Mouse (Mus musculus) limb, embryonic 10.5 days (tissue): ENCODE measurements at regions not wholly inside any gene's neighbourhood (a gene's known extent, or its start where the extent isn't known, plus 50 kb on each side); places are given as distances from the start of the nearest gene placed in this dataset.

ENCODE experiments used
- DNase-seq: peaks from one replicate; pipeline ENCODE4 v3.0.0-alpha.2; 2017; ENCODE audit warnings: low spot score
- H3K27ac ChIP-seq: fragments of 300-500 bp; sonication (generic); 2 replicates; pipeline ENCODE4 v1.5.1; 2016; ENCODE audit warnings: mild to moderate bottlenecking
- H3K27me3 ChIP-seq: fragments of 300-500 bp; sonication (generic); 2 replicates; pipeline ENCODE4 v1.6.1; 2016; ENCODE audit warnings: low read depth, mild to moderate bottlenecking; ENCODE audit not compliant: poor library complexity, severe bottlenecking
- H3K36me3 ChIP-seq: fragments of 300-500 bp; sonication (generic); 2 replicates; pipeline ENCODE4 v1.6.1; 2016; ENCODE audit warnings: mild to moderate bottlenecking, moderate library complexity
- H3K4me1 ChIP-seq: fragments of 300-500 bp; sonication (generic); 2 replicates; pipeline ENCODE4 v1.6.1; 2016
- H3K4me3 ChIP-seq: fragments of 300-500 bp; sonication (generic); 2 replicates; pipeline ENCODE4 v1.5.1; 2016; ENCODE audit warnings: mild to moderate bottlenecking, moderate library complexity
- H3K9me3 ChIP-seq: fragments of 300-500 bp; sonication (generic); replicated peaks from 2 replicates; pipeline ENCODE4 v1.6.1; 2016; ENCODE audit warnings: mild to moderate bottlenecking
- WGBS: fragments of 180-500 bp; shearing (Covaris S2); methylation state at CpG from one replicate; pipeline ENCODE4 v1.1.7; 2016; 5-methylcytosine and 5-hydroxymethylcytosine counted together

DNA sequence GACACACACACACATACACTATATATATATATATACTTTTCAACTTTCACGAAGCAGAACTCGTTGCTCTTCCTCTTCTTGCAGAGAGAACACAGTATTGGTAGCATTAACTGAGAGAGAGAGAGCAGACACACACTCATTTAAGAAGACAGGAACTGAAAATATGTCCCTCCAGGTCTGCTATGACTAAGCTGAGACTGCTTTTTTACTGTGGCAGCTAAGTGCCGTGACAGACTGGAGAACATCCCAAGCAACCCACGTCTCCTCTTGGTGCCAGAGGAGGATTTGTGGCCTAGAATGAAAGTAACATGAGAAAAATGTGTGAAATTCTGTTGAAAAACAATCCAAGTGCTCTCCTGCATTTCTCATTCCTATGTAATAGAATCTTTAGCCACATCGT, 159.9 kb upstream of the Tmco5 start:
- H3K27me3 ChIP-seq: no peaks in the 10 kb centered on the region
- 89% methylated on average over 5 of the region's 5 CpGs for WGBS
- H3K9me3 ChIP-seq: no peaks in the 10 kb centered on the region
- no peaks in the 10 kb centered on the region for H3K4me1 ChIP-seq
- DNase-seq: no peak
- H3K36me3 ChIP-seq: no peaks in the 10 kb centered on the region
- no peak overlapping the region for H3K27ac ChIP-seq
- no peak overlapping the region for H3K4me3 ChIP-seq

DNA sequence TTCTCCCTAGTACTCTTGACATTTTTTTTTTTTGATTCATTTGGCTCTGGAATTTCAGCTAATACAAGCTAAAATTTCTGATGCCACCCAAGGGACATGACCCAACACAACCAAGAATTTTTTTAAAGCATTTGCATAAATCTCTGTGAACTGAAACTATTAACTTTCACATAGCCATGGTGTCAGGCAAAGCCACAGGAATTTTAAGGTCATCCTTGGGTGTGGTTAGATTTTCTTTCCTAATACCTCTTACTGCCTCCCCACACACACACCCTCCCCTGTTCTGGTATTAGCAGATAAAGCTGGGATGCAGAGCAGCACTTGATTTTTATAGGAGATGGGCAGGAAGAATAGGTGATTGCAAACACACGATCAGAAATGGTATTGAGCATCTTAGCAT, 150.9 kb upstream of the Tmco5 start:
- Histone ChIP-seq H3K27ac (no peak overlapping the region), H3K4me3 (no peak overlapping the region), H3K9me3 (no peaks in the 10 kb centered on the region), H3K36me3 (no peaks in the 10 kb centered on the region), H3K27me3 (no peaks in the 10 kb centered on the region), H3K4me1 (no peaks in the 10 kb centered on the region)
- WGBS: 71% methylated on average over 1 of the region's 1 CpGs
- DNase-seq: no peak

DNA sequence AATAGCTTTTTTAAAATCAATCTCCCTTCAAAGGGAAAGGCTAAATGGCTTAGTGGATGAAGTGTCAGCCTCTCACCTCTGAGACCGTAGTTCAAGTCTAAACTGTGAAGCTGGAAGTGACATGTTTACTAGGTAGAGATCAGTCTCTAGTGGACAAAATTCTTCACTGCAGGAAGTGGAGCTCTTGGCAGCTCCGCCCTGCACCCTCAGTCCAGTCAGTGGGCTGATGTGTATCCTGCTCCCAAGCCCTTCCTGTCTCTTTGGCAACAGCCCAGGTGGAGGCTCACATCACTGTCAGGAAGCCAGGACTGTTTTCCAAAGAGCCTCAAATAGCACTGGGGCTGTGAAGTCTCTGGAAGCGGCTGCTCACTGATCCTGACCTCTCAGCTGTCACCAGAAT, 142.8 kb upstream of the Tmco5 start:
- Histone ChIP-seq H3K9me3 (no peaks in the 10 kb centered on the region), H3K4me3 (no peak overlapping the region), H3K4me1 (0 out of 2 replicates have a peak, but pooled peaks cover 4% of the 10 kb centered on the region), H3K27ac (no peak overlapping the region), H3K36me3 (no peaks in the 10 kb centered on the region), H3K27me3 (no peaks in the 10 kb centered on the region)
- peak; percentile 30 for DNase-seq
- 37% methylated on average over 3 of the region's 3 CpGs for WGBS

DNA sequence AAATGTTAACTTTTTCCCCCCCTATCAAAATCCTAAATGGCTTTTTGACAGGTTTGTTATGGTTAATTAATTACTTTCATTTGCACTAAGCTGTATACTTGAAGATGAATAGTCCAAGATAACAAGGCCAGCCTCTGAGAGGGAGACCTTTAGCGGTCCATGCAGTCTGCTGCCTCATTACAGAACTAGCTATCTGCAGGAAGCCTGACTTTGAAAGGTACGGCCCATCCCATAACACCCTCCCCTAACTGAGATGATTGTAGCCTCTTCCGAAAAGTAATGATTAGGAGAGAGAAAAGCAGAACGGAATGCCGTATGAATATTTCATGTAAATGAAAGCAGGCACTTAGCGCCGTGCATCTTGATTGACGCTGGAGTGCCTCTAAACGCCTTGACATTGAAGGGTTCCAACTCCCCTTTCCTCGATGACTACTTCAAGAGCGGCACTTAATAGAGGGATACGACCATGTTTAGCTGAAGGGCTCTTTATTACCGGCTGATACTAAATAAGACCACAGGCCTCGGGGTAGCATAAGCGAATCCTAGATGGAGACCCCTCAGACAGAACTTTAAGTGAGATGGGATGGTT, 109.9 kb upstream of the Tmco5 start:
- H3K4me1 ChIP-seq: peaks cover 4% of the 10 kb centered on the region; the same call in 1 of the 2 replicates
- H3K36me3 ChIP-seq: no peaks in the 10 kb centered on the region
- DNase-seq: no peak
- no peak overlapping the region for H3K4me3 ChIP-seq
- no peaks in the 10 kb centered on the region for H3K27me3 ChIP-seq
- no peaks in the 10 kb centered on the region for H3K9me3 ChIP-seq
- 75% methylated on average over 15 of the region's 15 CpGs for WGBS
- H3K27ac ChIP-seq: no peak overlapping the region

DNA sequence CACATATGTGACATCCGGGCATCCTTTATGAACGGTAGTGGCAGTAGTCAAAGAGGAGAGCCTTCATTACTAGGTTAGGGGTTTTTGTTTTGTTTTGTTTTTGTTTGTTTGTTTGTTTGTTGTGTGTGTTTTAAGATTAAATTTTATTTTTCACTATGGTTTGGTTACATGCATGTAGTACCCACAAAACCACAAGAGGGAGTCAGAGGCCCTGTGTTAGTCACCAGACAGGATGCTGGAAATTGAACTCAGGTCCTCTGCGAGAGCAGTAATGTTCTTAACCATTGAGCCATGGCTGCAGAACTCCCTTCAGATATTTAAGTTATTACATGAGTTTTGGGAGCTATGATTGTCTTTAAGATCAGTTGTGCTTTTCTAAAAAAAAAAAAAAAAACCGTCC, 109.3 kb upstream of the Tmco5 start:
- no peak overlapping the region for H3K4me3 ChIP-seq
- DNase-seq: no peak
- no peaks in the 10 kb centered on the region for H3K27me3 ChIP-seq
- H3K4me1 ChIP-seq: peaks cover 4% of the 10 kb centered on the region; the same call in 1 of the 2 replicates
- no peaks in the 10 kb centered on the region for H3K9me3 ChIP-seq
- 80% methylated on average over 4 of the region's 4 CpGs for WGBS
- H3K27ac ChIP-seq: no peak overlapping the region
- H3K36me3 ChIP-seq: no peaks in the 10 kb centered on the region

DNA sequence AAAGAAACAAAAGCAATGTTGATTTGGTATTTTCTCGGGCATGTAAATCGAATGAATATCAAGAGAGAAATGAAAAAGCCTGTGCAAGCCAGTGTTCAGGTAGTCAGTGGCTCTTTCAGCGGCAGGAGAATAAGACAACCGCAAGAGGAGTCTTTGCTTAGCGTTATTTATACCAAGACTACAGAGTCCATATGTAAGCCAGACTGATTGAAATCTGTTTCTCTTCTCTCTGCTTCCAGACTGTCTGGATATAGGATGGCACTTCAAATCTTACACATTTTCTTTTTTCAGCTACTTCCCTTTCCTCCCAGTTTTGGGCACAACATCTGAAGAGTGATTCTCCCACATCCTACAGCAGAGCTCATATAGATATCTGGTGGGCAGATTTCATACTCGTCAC, 105.9 kb upstream of the Tmco5 start:
- Histone ChIP-seq H3K27ac (no peak overlapping the region), H3K36me3 (no peaks in the 10 kb centered on the region), H3K4me3 (no peak overlapping the region), H3K9me3 (no peaks in the 10 kb centered on the region), H3K4me1 (peaks cover 4% of the 10 kb centered on the region; the same call in 1 of the 2 replicates), H3K27me3 (no peaks in the 10 kb centered on the region)
- 94% methylated on average over 6 of the region's 6 CpGs for WGBS
- DNase-seq: no peak

DNA sequence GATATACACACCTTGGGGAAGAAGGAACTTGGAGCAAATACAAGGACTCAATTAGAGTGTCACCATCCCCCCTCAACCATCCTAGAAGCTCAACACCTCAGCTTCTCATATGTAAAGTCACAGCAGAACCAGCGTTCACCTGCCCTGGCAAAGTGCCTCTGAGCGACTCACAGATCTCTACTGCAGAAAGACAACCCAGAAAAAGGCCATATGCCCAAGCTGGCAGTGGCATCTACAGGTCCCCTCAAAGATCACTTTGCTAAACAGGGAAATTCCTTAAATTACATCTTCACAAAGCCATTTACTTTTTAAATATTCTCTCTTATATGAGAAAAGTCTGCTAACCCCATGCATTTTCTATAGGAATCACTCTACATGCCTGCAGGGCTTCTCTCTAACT, 78.3 kb upstream of the Tmco5 start:
- Histone ChIP-seq H3K36me3 (no peaks in the 10 kb centered on the region), H3K27ac (no peak overlapping the region), H3K4me3 (no peak overlapping the region), H3K27me3 (no peaks in the 10 kb centered on the region), H3K4me1 (no peaks in the 10 kb centered on the region), H3K9me3 (no peaks in the 10 kb centered on the region)
- no peak for DNase-seq
- 91% methylated on average over 2 of the region's 2 CpGs for WGBS

DNA sequence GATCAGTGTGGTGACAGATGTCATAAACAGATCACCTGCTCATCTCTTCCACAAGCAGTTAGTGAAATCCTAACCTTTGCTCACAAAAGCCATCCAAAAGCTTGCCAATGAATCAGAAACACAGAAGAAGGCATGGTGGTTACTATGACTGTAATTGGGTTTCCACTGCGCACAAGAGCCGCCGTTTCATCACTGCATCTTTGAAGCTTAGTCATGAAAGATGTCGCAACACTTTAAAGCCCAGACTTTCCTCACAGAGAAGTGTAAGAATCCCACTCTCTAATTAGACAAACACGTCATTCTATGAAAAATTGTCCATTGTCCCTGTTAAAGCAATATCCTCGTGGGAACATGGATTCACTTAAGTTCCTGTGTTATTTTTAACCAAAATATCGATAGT, 76.9 kb upstream of the Tmco5 start:
- no peaks in the 10 kb centered on the region for H3K27me3 ChIP-seq
- H3K9me3 ChIP-seq: no peaks in the 10 kb centered on the region
- no peak overlapping the region for H3K4me3 ChIP-seq
- H3K27ac ChIP-seq: no peak overlapping the region
- no peaks in the 10 kb centered on the region for H3K4me1 ChIP-seq
- 91% methylated on average over 7 of the region's 7 CpGs for WGBS
- no peak for DNase-seq
- H3K36me3 ChIP-seq: no peaks in the 10 kb centered on the region

DNA sequence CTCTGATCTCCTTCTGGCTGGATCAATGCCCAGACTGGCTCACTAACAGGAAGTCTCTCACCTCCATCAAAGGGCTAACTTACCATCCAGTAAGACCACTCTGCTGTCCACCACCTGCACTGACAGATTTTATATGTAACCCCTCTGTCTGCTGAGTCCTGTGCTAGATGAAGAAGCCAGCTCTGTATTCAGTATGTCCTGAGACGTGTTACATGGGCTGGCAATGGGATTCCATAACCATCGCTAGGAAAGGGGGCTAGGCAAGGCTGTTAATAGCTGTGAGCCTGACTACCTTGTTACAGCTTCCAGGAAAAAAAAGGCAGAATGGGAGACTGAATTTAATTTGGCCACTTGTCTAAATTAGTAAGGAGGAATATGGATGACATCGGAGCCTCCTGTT, 71.3 kb upstream of the Tmco5 start:
- Histone ChIP-seq H3K27me3 (no peaks in the 10 kb centered on the region), H3K9me3 (no peaks in the 10 kb centered on the region), H3K4me1 (peaks cover 5% of the 10 kb centered on the region; the same call in 1 of the 2 replicates), H3K4me3 (no peak overlapping the region), H3K36me3 (no peaks in the 10 kb centered on the region), H3K27ac (no peak overlapping the region)
- no peak for DNase-seq
- WGBS: 92% methylated on average over 3 of the region's 3 CpGs

DNA sequence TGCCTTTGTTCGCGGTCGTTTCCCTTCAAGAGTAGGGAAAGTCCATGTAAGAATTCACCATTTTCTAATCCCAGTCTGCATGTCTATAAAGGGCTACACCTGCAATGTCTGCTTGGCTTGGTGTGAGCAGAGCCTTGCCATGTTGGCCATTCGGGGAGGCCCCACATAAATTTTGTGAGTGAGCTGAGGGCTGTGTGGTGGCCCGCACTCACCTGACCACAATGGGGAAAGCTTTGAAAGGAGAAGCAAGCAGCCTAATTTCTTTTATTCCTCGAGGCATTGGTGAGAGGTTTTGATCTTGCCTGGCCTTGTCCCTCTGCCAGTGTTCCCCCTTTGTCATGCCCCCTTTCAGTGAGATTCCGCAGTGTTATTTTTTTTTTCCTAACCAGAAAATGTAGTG, 70.9 kb upstream of the Tmco5 start:
- Histone ChIP-seq H3K9me3 (no peaks in the 10 kb centered on the region), H3K4me3 (no peak overlapping the region), H3K27ac (no peak overlapping the region), H3K4me1 (peaks cover 9% of the 10 kb centered on the region), H3K36me3 (no peaks in the 10 kb centered on the region), H3K27me3 (no peaks in the 10 kb centered on the region)
- DNase-seq: no peak
- 85% methylated on average over 7 of the region's 7 CpGs for WGBS

DNA sequence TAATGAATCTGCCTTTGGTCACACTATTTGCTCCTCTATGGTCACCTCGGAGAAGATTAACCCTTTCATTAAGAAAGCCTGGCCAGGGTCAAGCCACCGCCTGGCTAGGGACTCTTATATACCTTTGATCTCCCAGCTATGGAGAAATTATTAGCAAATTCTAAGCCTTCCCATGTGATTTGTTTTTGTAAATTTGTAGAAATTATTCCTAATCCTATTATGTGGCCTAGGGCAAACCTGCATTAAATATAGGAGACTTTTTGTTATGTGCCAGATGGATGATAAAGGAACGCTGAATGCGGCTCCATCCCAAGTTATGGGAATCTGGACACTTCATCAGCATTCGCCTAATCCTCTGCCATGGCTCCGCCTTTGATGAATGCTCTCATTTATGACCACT, 70.4 kb upstream of the Tmco5 start:
- Histone ChIP-seq H3K36me3 (no peaks in the 10 kb centered on the region), H3K9me3 (no peaks in the 10 kb centered on the region), H3K27me3 (no peaks in the 10 kb centered on the region), H3K27ac (no peak overlapping the region), H3K4me3 (no peak overlapping the region), H3K4me1 (peaks cover 14% of the 10 kb centered on the region)
- DNase-seq: no peak
- WGBS: 83% methylated on average over 6 of the region's 6 CpGs

DNA sequence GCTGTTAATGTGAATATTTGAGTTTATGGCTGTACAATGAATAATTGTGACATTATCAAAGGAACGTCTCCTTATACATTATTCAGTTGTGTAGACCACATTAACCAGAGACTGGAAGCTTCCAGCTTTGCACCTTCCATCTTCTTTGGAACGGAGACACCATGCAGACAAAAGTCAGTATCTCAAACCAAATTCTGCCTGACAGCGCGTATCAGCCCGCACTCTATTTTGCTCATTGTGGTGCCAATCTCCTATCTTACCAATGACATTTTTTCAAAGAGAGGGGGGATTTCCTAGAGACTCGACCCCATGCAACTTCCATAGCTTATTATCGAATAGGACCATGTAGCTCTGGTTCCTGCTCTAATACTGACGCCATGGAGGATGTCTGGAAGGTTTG, 69.9 kb upstream of the Tmco5 start:
- Histone ChIP-seq H3K4me1 (peaks cover 18% of the 10 kb centered on the region), H3K9me3 (no peaks in the 10 kb centered on the region), H3K27ac (no peak overlapping the region), H3K27me3 (no peaks in the 10 kb centered on the region), H3K4me3 (no peak overlapping the region), H3K36me3 (no peaks in the 10 kb centered on the region)
- WGBS: 92% methylated on average over 8 of the region's 8 CpGs
- DNase-seq: no peak

DNA sequence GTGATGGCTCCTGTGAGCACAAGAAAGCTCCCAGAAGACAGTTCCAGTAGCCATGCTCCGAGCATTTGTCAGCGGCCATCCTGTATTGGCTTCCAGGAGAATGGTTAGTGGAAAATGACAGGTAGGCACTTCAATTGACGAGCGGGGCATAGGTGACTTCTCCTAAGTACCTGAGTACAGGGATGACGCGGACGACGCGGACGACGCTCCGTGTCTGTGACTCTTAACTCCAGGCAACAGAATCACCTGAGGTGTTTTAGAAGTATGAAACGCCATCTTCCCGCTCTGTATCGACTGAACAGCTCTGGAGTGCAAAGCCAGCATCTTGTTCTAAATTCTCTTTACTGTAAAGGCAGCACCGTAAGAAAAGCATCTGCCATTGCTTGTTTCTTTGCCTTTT, 68.4 kb upstream of the Tmco5 start:
- no peaks in the 10 kb centered on the region for H3K36me3 ChIP-seq
- H3K4me1 ChIP-seq: peaks cover 25% of the 10 kb centered on the region
- no peak for DNase-seq
- 95% methylated on average over 16 of the region's 16 CpGs for WGBS
- no peak overlapping the region for H3K27ac ChIP-seq
- H3K9me3 ChIP-seq: no peaks in the 10 kb centered on the region
- no peaks in the 10 kb centered on the region for H3K27me3 ChIP-seq
- no peak overlapping the region for H3K4me3 ChIP-seq

DNA sequence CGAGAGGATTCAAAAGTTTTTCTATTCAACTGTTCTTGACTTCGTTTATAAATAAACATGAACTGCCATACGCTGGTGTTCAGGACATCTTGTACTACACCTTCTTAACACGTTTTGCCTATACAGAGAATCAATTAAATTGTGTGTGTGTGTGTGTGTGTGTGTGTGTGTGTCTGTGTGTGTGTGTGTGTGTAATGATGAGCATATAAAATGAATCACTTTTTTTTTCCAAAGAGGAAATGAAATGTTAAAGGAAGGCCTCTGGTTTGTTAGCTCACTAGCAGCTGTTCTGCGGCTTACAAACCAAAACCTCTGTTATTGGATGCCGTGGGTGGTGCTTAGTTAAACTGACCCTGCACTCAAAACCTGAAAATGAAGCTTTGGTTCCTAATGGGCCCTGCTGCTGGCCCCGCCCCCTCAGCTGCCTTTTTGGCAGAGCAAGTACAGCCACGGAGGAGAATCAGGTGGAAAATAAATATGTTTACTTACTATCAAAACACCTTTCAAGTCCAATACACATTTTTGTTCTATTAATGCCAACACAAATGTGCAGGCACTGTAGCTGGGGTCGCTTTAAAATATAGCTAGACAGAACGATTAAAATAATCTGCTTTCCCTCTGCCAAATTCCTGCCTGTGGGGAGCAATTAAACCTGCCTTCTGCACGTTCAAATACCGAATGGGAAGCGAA, 65.5 kb upstream of the Tmco5 start:
- Histone ChIP-seq H3K9me3 (no peaks in the 10 kb centered on the region), H3K36me3 (no peaks in the 10 kb centered on the region), H3K4me1 (peaks cover 22% of the 10 kb centered on the region), H3K27ac (no peak overlapping the region), H3K27me3 (no peaks in the 10 kb centered on the region), H3K4me3 (no peak overlapping the region)
- WGBS: 51% methylated on average over 13 of the region's 13 CpGs
- peak; percentile 57 for DNase-seq
